Mouse (Mus musculus): ENCODE data around the gene Gm11060. TPM values are rescaled to one million over a fixed set of nuclear protein-coding genes. Genes with fewer than 3 reads are reported as not detected.
A peak's percentile ranks its signal among the peaks of the same experiment; 100 is the strongest.

Gene Gm11060
- polyA plus RNA-seq, 1 experiment from 2014 or later = not detected

- H3K4me3 ChIP-seq (ENCODE audit: low read depth, low read length) = peak overlapping the region; percentile 10; the same call in 1 of the 2 replicates
Measured at GRCm38 (mm10) chr2:105130351-105131060, 38.7 kb downstream of the Gm11060 start.

GRCm38 (mm10) chr2:105131061-105131810 lies 39.4 kb downstream of the Gm11060 start:
- Histone ChIP-seq H3K36me3 (ENCODE audit: control insufficient read depth, insufficient read depth, low read length) (no peaks in the 10 kb centered on the region), H3K4me2 (ENCODE audit: low read depth, low read length) (no peak overlapping the region), H3K4me1 (ENCODE audit: control insufficient read depth, insufficient read depth, low read length) (peaks cover 7% of the 10 kb centered on the region; the same call in 1 of the 2 replicates), H3K27ac (replicated peaks; ENCODE audit: low read depth, low read length) (no peak overlapping the region), H3K27me3 (replicated peaks; ENCODE audit: control insufficient read depth, insufficient read depth, low read length) (peaks cover 98% of the 10 kb centered on the region), H3K9ac (ENCODE audit: low read depth, low read length) (no peak overlapping the region), H3K9me3 (ENCODE audit: control insufficient read depth, low read length) (no peaks in the 10 kb centered on the region), H3K4me3 (ENCODE audit: low read depth, low read length) (0 out of 2 replicates have a peak overlapping the region, but pooled peaks have one; percentile 10)
- 6% methylated on average over 12 of the region's 12 CpGs for WGBS
- ATAC-seq (ENCODE audit: low read depth) = no peak
- DNase-seq (ENCODE audit: low spot score) = no peak

More at GRCm38 (mm10) chr2:105130351-105131060, 38.7 kb downstream of the Gm11060 start:
- H3K9me3 ChIP-seq (ENCODE audit: control insufficient read depth, low read length) = no peaks in the 10 kb centered on the region
- peaks cover 7% of the 10 kb centered on the region; the same call in 1 of the 2 replicates for H3K4me1 ChIP-seq (ENCODE audit: control insufficient read depth, insufficient read depth, low read length)
- ATAC-seq (ENCODE audit: low read depth) = no peak
- peaks cover 98% of the 10 kb centered on the region for H3K27me3 ChIP-seq (replicated peaks; ENCODE audit: control insufficient read depth, insufficient read depth, low read length)
- H3K36me3 ChIP-seq (ENCODE audit: control insufficient read depth, insufficient read depth, low read length) = no peaks in the 10 kb centered on the region
- no peak overlapping the region for H3K9ac ChIP-seq (ENCODE audit: low read depth, low read length)
- H3K27ac ChIP-seq (replicated peaks; ENCODE audit: low read depth, low read length) = no peak overlapping the region
- 2% methylated on average over 32 of the region's 32 CpGs for WGBS
- DNase-seq (ENCODE audit: low spot score) = no peak
- 0 out of 2 replicates have a peak overlapping the region, but pooled peaks have one; percentile 4 for H3K4me2 ChIP-seq (ENCODE audit: low read depth, low read length)

DNA sequence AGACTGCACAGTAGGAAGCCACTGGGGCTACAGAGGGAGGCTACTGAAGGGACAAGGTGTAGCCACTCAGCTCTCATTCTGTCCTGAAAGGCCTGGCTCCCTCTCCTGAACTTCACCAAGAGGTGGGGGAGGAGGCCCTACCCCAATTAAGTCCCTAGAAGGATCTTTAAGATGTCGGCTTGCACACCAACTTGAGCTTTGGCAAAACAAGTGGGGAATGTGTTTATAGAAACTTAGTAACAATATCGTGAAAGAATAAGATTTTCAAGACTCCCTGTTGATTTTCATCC lies 39.9 kb downstream of the Gm11060 start:
- Histone ChIP-seq H3K4me3 (ENCODE audit: low read depth, low read length) (no peak overlapping the region), H3K9me3 (ENCODE audit: control insufficient read depth, low read length) (no peaks in the 10 kb centered on the region), H3K4me1 (ENCODE audit: control insufficient read depth, insufficient read depth, low read length) (peaks cover 6% of the 10 kb centered on the region; the same call in 1 of the 2 replicates), H3K27me3 (replicated peaks; ENCODE audit: control insufficient read depth, insufficient read depth, low read length) (peaks cover 98% of the 10 kb centered on the region), H3K4me2 (ENCODE audit: low read depth, low read length) (no peak overlapping the region), H3K9ac (ENCODE audit: low read depth, low read length) (no peak overlapping the region), H3K36me3 (ENCODE audit: control insufficient read depth, insufficient read depth, low read length) (no peaks in the 10 kb centered on the region), H3K27ac (replicated peaks; ENCODE audit: low read depth, low read length) (no peak overlapping the region)
- WGBS = 7% methylated on average over 2 of the region's 2 CpGs
- DNase-seq (ENCODE audit: low spot score) (no peak), ATAC-seq (ENCODE audit: low read depth) (no peak)

DNA sequence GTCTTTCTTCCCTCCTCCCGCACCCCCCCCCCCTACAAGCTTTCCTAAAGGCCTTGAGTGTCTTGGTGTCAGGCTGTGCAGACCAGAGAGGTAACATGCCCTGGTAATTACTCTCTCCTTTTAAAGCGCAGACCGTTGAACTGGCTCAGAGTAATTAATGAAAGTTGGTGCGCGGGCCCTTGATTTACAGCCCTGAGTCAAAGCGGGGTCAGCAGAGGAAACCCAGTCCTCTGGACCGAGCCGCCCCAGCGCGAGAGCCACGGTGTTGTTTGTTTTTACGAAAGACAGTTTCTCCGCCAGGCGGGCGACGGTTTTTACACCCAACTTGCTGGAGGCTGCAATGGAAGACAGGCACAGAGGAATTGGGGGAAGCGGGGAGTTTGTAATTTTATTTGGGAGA lies 40.5 kb downstream of the Gm11060 start:
- DNase-seq (ENCODE audit: low spot score) (no peak), ATAC-seq (ENCODE audit: low read depth) (no peak)
- Histone ChIP-seq H3K4me1 (ENCODE audit: control insufficient read depth, insufficient read depth, low read length) (peaks cover under 1% of the 10 kb centered on the region; the same call in 1 of the 2 replicates), H3K27ac (replicated peaks; ENCODE audit: low read depth, low read length) (no peak overlapping the region), H3K4me2 (ENCODE audit: low read depth, low read length) (no peak overlapping the region), H3K4me3 (ENCODE audit: low read depth, low read length) (no peak overlapping the region), H3K9ac (ENCODE audit: low read depth, low read length) (no peak overlapping the region), H3K27me3 (replicated peaks; ENCODE audit: control insufficient read depth, insufficient read depth, low read length) (peaks cover 98% of the 10 kb centered on the region), H3K36me3 (ENCODE audit: control insufficient read depth, insufficient read depth, low read length) (no peaks in the 10 kb centered on the region), H3K9me3 (ENCODE audit: control insufficient read depth, low read length) (no peaks in the 10 kb centered on the region)
- WGBS = 2% methylated on average over 16 of the region's 17 CpGs

DNA sequence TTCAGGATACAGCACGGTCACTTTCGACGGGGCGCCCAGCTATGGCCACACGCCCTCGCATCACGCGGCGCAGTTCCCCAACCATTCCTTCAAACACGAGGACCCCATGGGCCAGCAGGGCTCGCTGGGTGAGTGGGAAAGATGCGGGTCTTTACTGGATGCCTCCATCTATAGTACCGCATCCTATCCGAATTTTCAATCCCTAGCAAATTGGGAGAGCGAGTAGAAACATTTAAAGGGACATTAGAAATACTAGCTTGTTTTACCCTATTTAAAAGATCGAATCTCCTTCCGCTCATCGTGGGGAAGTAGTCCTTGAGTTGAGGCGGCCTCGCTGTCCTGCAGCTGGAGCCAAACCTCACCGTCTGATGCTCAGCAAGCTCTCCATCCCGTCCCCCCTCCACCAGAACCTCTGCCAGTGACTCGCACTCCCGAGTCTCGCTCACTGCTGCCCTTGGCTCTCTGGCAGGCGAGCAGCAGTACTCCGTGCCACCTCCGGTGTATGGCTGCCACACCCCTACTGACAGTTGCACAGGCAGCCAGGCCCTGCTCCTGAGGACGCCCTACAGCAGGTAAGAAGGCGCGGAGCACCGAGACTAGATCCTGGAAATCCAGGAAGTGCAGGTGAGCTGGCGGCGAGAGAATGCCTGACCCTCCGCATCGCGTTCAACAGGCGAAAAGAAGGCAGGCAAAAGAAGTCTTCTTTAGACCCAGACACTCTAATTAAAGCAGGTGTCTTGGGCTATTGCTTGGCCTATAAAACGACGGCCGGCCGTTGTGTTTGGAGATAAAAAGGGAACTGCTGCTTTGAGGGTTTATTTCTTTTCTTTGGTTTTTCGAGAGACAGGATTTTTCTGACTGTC lies 41.3 kb downstream of the Gm11060 start:
- DNase-seq (ENCODE audit: low spot score) (no peak), ATAC-seq (ENCODE audit: low read depth) (0 out of 2 replicates have a peak, but pooled peaks have one; percentile 42)
- no peak overlapping the region for H3K27ac ChIP-seq (replicated peaks; ENCODE audit: low read depth, low read length)
- no peaks in the 10 kb centered on the region for H3K4me1 ChIP-seq (ENCODE audit: control insufficient read depth, insufficient read depth, low read length)
- no peaks in the 10 kb centered on the region for H3K36me3 ChIP-seq (ENCODE audit: control insufficient read depth, insufficient read depth, low read length)
- 3% methylated on average over 43 of the region's 43 CpGs for WGBS
- H3K4me3 ChIP-seq (ENCODE audit: low read depth, low read length) = no peak overlapping the region
- H3K4me2 ChIP-seq (ENCODE audit: low read depth, low read length) = no peak overlapping the region
- no peak overlapping the region for H3K9ac ChIP-seq (ENCODE audit: low read depth, low read length)
- H3K27me3 ChIP-seq (replicated peaks; ENCODE audit: control insufficient read depth, insufficient read depth, low read length) = peaks cover 98% of the 10 kb centered on the region
- no peaks in the 10 kb centered on the region for H3K9me3 ChIP-seq (ENCODE audit: control insufficient read depth, low read length)

DNA sequence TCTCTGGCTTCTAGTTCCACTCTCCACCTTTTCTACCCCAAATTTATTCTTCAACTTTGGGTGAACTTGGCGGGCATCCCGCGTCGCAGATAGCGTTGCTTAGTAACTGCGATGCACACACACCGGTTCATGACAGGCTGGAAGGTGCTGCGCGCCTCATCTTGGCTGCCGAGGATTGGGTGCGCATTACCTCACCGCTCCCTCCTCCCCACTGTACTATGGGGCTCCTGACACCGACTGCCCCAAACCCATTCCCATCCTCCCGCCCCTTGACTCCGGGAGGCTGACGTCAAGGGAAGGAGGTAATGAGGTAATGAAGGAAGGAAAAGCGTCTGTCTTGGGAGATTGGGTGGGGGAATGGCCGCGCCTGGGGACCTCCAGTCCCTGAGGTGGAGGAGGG lies 42.5 kb downstream of the Gm11060 start:
- WGBS = under 1% methylated on average over 19 of the region's 19 CpGs
- DNase-seq (ENCODE audit: low spot score) (no peak), ATAC-seq (ENCODE audit: low read depth) (peak; percentile 70)
- Histone ChIP-seq H3K36me3 (ENCODE audit: control insufficient read depth, insufficient read depth, low read length) (no peaks in the 10 kb centered on the region), H3K4me2 (ENCODE audit: low read depth, low read length) (no peak overlapping the region), H3K27ac (replicated peaks; ENCODE audit: low read depth, low read length) (no peak overlapping the region), H3K4me1 (ENCODE audit: control insufficient read depth, insufficient read depth, low read length) (no peaks in the 10 kb centered on the region), H3K9me3 (ENCODE audit: control insufficient read depth, low read length) (no peaks in the 10 kb centered on the region), H3K4me3 (ENCODE audit: low read depth, low read length) (no peak overlapping the region), H3K9ac (ENCODE audit: low read depth, low read length) (no peak overlapping the region), H3K27me3 (replicated peaks; ENCODE audit: control insufficient read depth, insufficient read depth, low read length) (peaks cover 98% of the 10 kb centered on the region)

DNA sequence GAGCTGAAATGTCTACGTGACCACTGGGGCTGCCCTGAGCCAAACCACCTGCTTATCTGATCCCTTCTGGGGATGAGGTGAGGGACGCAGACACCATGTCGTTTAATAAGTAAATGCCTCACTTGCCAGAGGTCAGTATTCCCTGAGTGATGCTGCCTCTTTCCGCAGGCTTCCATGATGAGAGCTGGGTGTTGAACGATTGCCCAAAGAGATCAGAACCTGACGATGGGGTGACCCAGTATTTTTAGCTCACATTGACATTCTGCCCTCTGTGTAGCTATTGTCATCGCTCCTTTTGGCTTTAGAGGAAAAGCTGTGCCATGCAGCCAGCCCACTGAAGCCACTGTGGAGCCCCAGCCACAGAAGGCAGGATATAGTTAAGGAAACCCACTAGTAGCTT lies 47.7 kb downstream of the Gm11060 start:
- peaks cover 71% of the 10 kb centered on the region for H3K27me3 ChIP-seq (replicated peaks; ENCODE audit: control insufficient read depth, insufficient read depth, low read length)
- H3K4me3 ChIP-seq (ENCODE audit: low read depth, low read length) = no peak overlapping the region
- no peak overlapping the region for H3K9ac ChIP-seq (ENCODE audit: low read depth, low read length)
- H3K4me2 ChIP-seq (ENCODE audit: low read depth, low read length) = no peak overlapping the region
- no peaks in the 10 kb centered on the region for H3K36me3 ChIP-seq (ENCODE audit: control insufficient read depth, insufficient read depth, low read length)
- no peaks in the 10 kb centered on the region for H3K9me3 ChIP-seq (ENCODE audit: control insufficient read depth, low read length)
- no peaks in the 10 kb centered on the region for H3K4me1 ChIP-seq (ENCODE audit: control insufficient read depth, insufficient read depth, low read length)
- ATAC-seq (ENCODE audit: low read depth) (no peak), DNase-seq (ENCODE audit: low spot score) (no peak)
- WGBS = 67% methylated on average over 7 of the region's 7 CpGs
- H3K27ac ChIP-seq (replicated peaks; ENCODE audit: low read depth, low read length) = no peak overlapping the region

GRCm38 (mm10) chr2:105141371-105141770 lies 49.6 kb downstream of the Gm11060 start:
- ATAC-seq (ENCODE audit: low read depth) (no peak), DNase-seq (ENCODE audit: low spot score) (no peak)
- no peaks in the 10 kb centered on the region for H3K4me1 ChIP-seq (ENCODE audit: control insufficient read depth, insufficient read depth, low read length)
- H3K9ac ChIP-seq (ENCODE audit: low read depth, low read length) = no peak overlapping the region
- peaks cover 52% of the 10 kb centered on the region for H3K27me3 ChIP-seq (replicated peaks; ENCODE audit: control insufficient read depth, insufficient read depth, low read length)
- no peaks in the 10 kb centered on the region for H3K36me3 ChIP-seq (ENCODE audit: control insufficient read depth, insufficient read depth, low read length)
- no peak overlapping the region for H3K4me3 ChIP-seq (ENCODE audit: low read depth, low read length)
- WGBS = 37% methylated on average over 7 of the region's 7 CpGs
- no peak overlapping the region for H3K27ac ChIP-seq (replicated peaks; ENCODE audit: low read depth, low read length)
- H3K9me3 ChIP-seq (ENCODE audit: control insufficient read depth, low read length) = no peaks in the 10 kb centered on the region
- H3K4me2 ChIP-seq (ENCODE audit: low read depth, low read length) = no peak overlapping the region

All from embryonic facial prominence, embryonic 14.5 days (tissue).